Mouse (Mus musculus) MEL (cell line): ENCODE results near the gene Prdm10. TPM values are rescaled to one million over a fixed set of nuclear protein-coding genes. Genes with fewer than 3 reads are reported as not detected.
A peak's percentile ranks its signal among the peaks of the same experiment; 100 is the strongest.

Experiments used
- DNase-seq: peaks from one replicate; pipeline ENCODE4 v3.0.0; 2011; ENCODE audit warnings: low read depth, low spot score
- H3K27ac ChIP-seq: 2 replicates; pipeline ENCODE4 v1.5.1; 2012; ENCODE audit warnings: low read depth, mild to moderate bottlenecking, control low read depth, low read length, moderate library complexity; ENCODE audit not compliant: control insufficient read depth
- H3K27me3 ChIP-seq, 2 experiments: fragments of 150-350 bp in 1 of 2; sonication (generic) in 1 of 2; 2 replicates each; pipeline ENCODE4 v1.6.1; 2012; ENCODE audit warnings: low read length in 2 of 2, mild to moderate bottlenecking in 2 of 2, improper control_type of control experiment in 1 of 2, moderate library complexity in 1 of 2; ENCODE audit not compliant: insufficient read depth in 2 of 2, control insufficient read depth in 1 of 2
- H3K36me3 ChIP-seq, 2 experiments: 2 replicates each; pipeline ENCODE4 v1.6.1; 2012 to 2014; ENCODE audit warnings: low read length in 2 of 2, improper control_type of control experiment in 1 of 2, inconsistent platforms in 1 of 2, mild to moderate bottlenecking in 1 of 2; ENCODE audit not compliant: insufficient read depth in 2 of 2, control insufficient read depth in 1 of 2
- H3K4me1 ChIP-seq, 2 experiments: fragments of 150-350 bp in 1 of 2; sonication (generic) in 1 of 2; 2 replicates each; pipeline ENCODE4 v1.6.1; 2012; ENCODE audit warnings: low read length in 2 of 2, improper control_type of control experiment in 1 of 2, mild to moderate bottlenecking in 1 of 2; ENCODE audit not compliant: insufficient read depth in 2 of 2, control insufficient read depth in 1 of 2
- H3K4me3 ChIP-seq, 2 experiments: fragments of 150-350 bp in 1 of 2; sonication (generic) in 1 of 2; 2 replicates each; pipeline ENCODE4 v1.5.1; 2012; ENCODE audit warnings: low read depth in 2 of 2, low read length in 2 of 2, mild to moderate bottlenecking in 2 of 2, moderate library complexity in 2 of 2, control low read depth in 1 of 2, improper control_type of control experiment in 1 of 2; ENCODE audit not compliant: control insufficient read depth in 1 of 2, insufficient read depth in 1 of 2
- H3K79me2 ChIP-seq: 2 replicates; pipeline ENCODE4 v1.6.1; 2012; ENCODE audit warnings: mild to moderate bottlenecking, low read length, moderate library complexity; ENCODE audit not compliant: control insufficient read depth, poor library complexity, insufficient read depth
- H3K9ac ChIP-seq: 2 replicates; pipeline ENCODE4 v1.6.1; 2012; ENCODE audit warnings: low read depth, mild to moderate bottlenecking, control low read depth, low read length, moderate library complexity; ENCODE audit not compliant: control insufficient read depth, poor library complexity, severe bottlenecking
- H3K9me3 ChIP-seq: fragments of 150-350 bp; sonication (generic); replicated peaks from 2 replicates; pipeline ENCODE4 v1.6.1; 2012; ENCODE audit warnings: mild to moderate bottlenecking, low read length, improper control_type of control experiment, moderate library complexity; ENCODE audit not compliant: insufficient read depth
- BHLHE40 ChIP-seq: IDR thresholded peaks from 2 replicates; pipeline ENCODE4 v1.6.1; 2012; ENCODE audit warnings: low read depth, mild to moderate bottlenecking, inconsistent platforms, low read length, improper control_type of control experiment, borderline replicate concordance
- CHD1 ChIP-seq: IDR thresholded peaks from 2 replicates; pipeline ENCODE4 v1.6.1; 2012; ENCODE audit warnings: low read depth, mild to moderate bottlenecking, inconsistent platforms, low read length, improper control_type of control experiment
- CHD2 ChIP-seq: IDR thresholded peaks from 2 replicates; pipeline ENCODE4 v1.6.1; 2011; ENCODE audit warnings: low read length, improper control_type of control experiment
- CTCF ChIP-seq, 3 experiments: IDR thresholded peaks in 2 of 3; conservative IDR thresholded peaks in 1 of 3; 2 replicates each; pipeline ENCODE4 v1.5.1; 2011 to 2012; ENCODE audit warnings: low read length in 3 of 3, low read depth in 2 of 3, mild to moderate bottlenecking in 2 of 3, improper control_type of control experiment in 1 of 3, inconsistent platforms in 1 of 3, mixed read lengths in 1 of 3, moderate library complexity in 1 of 3; ENCODE audit not compliant: control insufficient read depth in 1 of 3, insufficient read depth in 1 of 3, poor library complexity in 1 of 3, severe bottlenecking in 1 of 3
- E2F4 ChIP-seq: IDR thresholded peaks from 2 replicates; pipeline ENCODE4 v1.6.1; 2011; ENCODE audit warnings: low read depth, low read length, improper control_type of control experiment, borderline replicate concordance
- ELF1 ChIP-seq: IDR thresholded peaks from 2 replicates; pipeline ENCODE4 v1.6.1; 2014; ENCODE audit warnings: low read depth, mild to moderate bottlenecking, inconsistent platforms, low read length, improper control_type of control experiment, moderate library complexity
- EP300 ChIP-seq, 2 experiments: IDR thresholded peaks; 2 replicates each; pipeline ENCODE4 v1.6.1; 2011; ENCODE audit warnings: improper control_type of control experiment in 2 of 2, low read length in 2 of 2, low read depth in 1 of 2, mild to moderate bottlenecking in 1 of 2
- ETS1 ChIP-seq: IDR thresholded peaks from 2 replicates; pipeline ENCODE4 v1.6.1; 2012; ENCODE audit warnings: low read depth, mild to moderate bottlenecking, inconsistent platforms, low read length, improper control_type of control experiment, moderate library complexity
- GABPA ChIP-seq: IDR thresholded peaks from 2 replicates; pipeline ENCODE4 v1.6.1; 2012; ENCODE audit warnings: low read depth, mild to moderate bottlenecking, inconsistent platforms, low read length, improper control_type of control experiment, moderate library complexity
- GATA1 ChIP-seq: IDR thresholded peaks from 2 replicates; pipeline ENCODE4 v1.6.1; 2011; ENCODE audit warnings: low read depth, low read length, improper control_type of control experiment
- HCFC1 ChIP-seq: IDR thresholded peaks from 2 replicates; pipeline ENCODE4 v1.6.1; 2012; ENCODE audit warnings: low read depth, mild to moderate bottlenecking, inconsistent platforms, low read length, improper control_type of control experiment, moderate library complexity
- JUND ChIP-seq: IDR thresholded peaks from 2 replicates; pipeline ENCODE4 v1.6.1; 2011; ENCODE audit warnings: low read depth, mild to moderate bottlenecking, improper control_type of control experiment, low read length
- KAT2A ChIP-seq: conservative IDR thresholded peaks from 2 replicates; pipeline ENCODE4 v1.6.1; 2012; ENCODE audit warnings: low read depth, low read length, improper control_type of control experiment, inconsistent platforms
- MAFK ChIP-seq: IDR thresholded peaks from 2 replicates; pipeline ENCODE4 v1.6.1; 2011; ENCODE audit warnings: low read depth, mild to moderate bottlenecking, low read length, improper control_type of control experiment, borderline replicate concordance
- MAX ChIP-seq: IDR thresholded peaks from 2 replicates; pipeline ENCODE4 v1.6.1; 2011; ENCODE audit warnings: low read length, improper control_type of control experiment
- MAZ ChIP-seq: IDR thresholded peaks from 2 replicates; pipeline ENCODE4 v1.6.1; 2012; ENCODE audit warnings: low read depth, mild to moderate bottlenecking, inconsistent platforms, low read length, improper control_type of control experiment
- MEF2A ChIP-seq: IDR thresholded peaks from 2 replicates; pipeline ENCODE4 v1.6.1; 2014; ENCODE audit warnings: low read depth, mild to moderate bottlenecking, inconsistent platforms, low read length, improper control_type of control experiment; ENCODE audit not compliant: poor library complexity, insufficient replicate concordance, severe bottlenecking; ENCODE audit errors: extremely low read depth
- MXI1 ChIP-seq: IDR thresholded peaks from 2 replicates; pipeline ENCODE4 v1.6.1; 2011; ENCODE audit warnings: mild to moderate bottlenecking, low read depth, low read length, improper control_type of control experiment
- MYB ChIP-seq: IDR thresholded peaks from 2 replicates; pipeline ENCODE4 v1.6.1; 2011; ENCODE audit warnings: mild to moderate bottlenecking, low read depth, low read length, improper control_type of control experiment
- MYC ChIP-seq: IDR thresholded peaks from 2 replicates; pipeline ENCODE4 v1.6.1; 2011; ENCODE audit warnings: low read depth, mild to moderate bottlenecking, low read length, improper control_type of control experiment, moderate library complexity
- NELFE ChIP-seq: IDR thresholded peaks from 2 replicates; pipeline ENCODE4 v1.6.1; 2011; ENCODE audit warnings: low read depth, low read length, improper control_type of control experiment
- NRF1 ChIP-seq: IDR thresholded peaks from 2 replicates; pipeline ENCODE4 v1.6.1; 2014; ENCODE audit warnings: low read depth, mild to moderate bottlenecking, inconsistent platforms, low read length, improper control_type of control experiment, moderate library complexity; ENCODE audit not compliant: poor library complexity, insufficient read depth, severe bottlenecking
- POLR2A ChIP-seq, 2 experiments: IDR thresholded peaks; 2 replicates each; pipeline ENCODE4 v1.6.1; 2011 to 2012; ENCODE audit warnings: low read length in 2 of 2, mild to moderate bottlenecking in 2 of 2, control low read depth in 1 of 2, improper control_type of control experiment in 1 of 2, low read depth in 1 of 2, moderate library complexity in 1 of 2; ENCODE audit not compliant: control insufficient read depth in 1 of 2, insufficient read depth in 1 of 2, poor library complexity in 1 of 2
- POLR2AphosphoS2 ChIP-seq: IDR thresholded peaks from 2 replicates; pipeline ENCODE4 v1.6.1; 2011; ENCODE audit warnings: low read length, improper control_type of control experiment
- POLR2AphosphoS5 ChIP-seq: IDR thresholded peaks from 2 replicates; pipeline ENCODE4 v1.6.1; 2012; ENCODE audit warnings: low read depth, borderline replicate concordance, mild to moderate bottlenecking, inconsistent platforms, low read length, moderate library complexity, mixed read lengths
- RAD21 ChIP-seq: IDR thresholded peaks from 2 replicates; pipeline ENCODE4 v1.6.1; 2011; ENCODE audit warnings: mild to moderate bottlenecking, low read depth, low read length, improper control_type of control experiment
- RCOR1 ChIP-seq: IDR thresholded peaks from 2 replicates; pipeline ENCODE4 v1.6.1; 2012; ENCODE audit warnings: low read depth, mild to moderate bottlenecking, inconsistent platforms, low read length, improper control_type of control experiment
- SIN3A ChIP-seq: IDR thresholded peaks from 2 replicates; pipeline ENCODE4 v1.6.1; 2012; ENCODE audit warnings: low read length, improper control_type of control experiment, inconsistent platforms
- SMC3 ChIP-seq: IDR thresholded peaks from 2 replicates; pipeline ENCODE4 v1.6.1; 2011; ENCODE audit warnings: low read depth, low read length, improper control_type of control experiment
- TAL1 ChIP-seq: IDR thresholded peaks from 2 replicates; pipeline ENCODE4 v1.6.1; 2012; ENCODE audit warnings: mild to moderate bottlenecking, inconsistent platforms, low read length, moderate library complexity, mixed read lengths
- TBP ChIP-seq: IDR thresholded peaks from 2 replicates; pipeline ENCODE4 v1.8.0; 2011; ENCODE audit warnings: low read depth, low read length, improper control_type of control experiment
- TCF12 ChIP-seq: IDR thresholded peaks from 2 replicates; pipeline ENCODE4 v1.6.1; 2014; ENCODE audit warnings: low read depth, mild to moderate bottlenecking, inconsistent platforms, low read length, improper control_type of control experiment, moderate library complexity
- UBTF ChIP-seq: IDR thresholded peaks from 2 replicates; pipeline ENCODE4 v1.6.1; 2012; ENCODE audit warnings: low read depth, mild to moderate bottlenecking, inconsistent platforms, low read length, improper control_type of control experiment, moderate library complexity, borderline replicate concordance; ENCODE audit not compliant: insufficient read depth
- USF1 ChIP-seq: IDR thresholded peaks from 2 replicates; pipeline ENCODE4 v1.6.1; 2014; ENCODE audit warnings: low read depth, mild to moderate bottlenecking, inconsistent platforms, low read length, improper control_type of control experiment, moderate library complexity
- USF2 ChIP-seq, 2 experiments: IDR thresholded peaks; 2 replicates each; pipeline ENCODE4 v1.6.1; 2011 to 2012; ENCODE audit warnings: improper control_type of control experiment in 2 of 2, low read length in 2 of 2, borderline replicate concordance in 1 of 2, inconsistent platforms in 1 of 2, low read depth in 1 of 2, mild to moderate bottlenecking in 1 of 2; ENCODE audit not compliant: insufficient read depth in 1 of 2
- ZC3H11A ChIP-seq: IDR thresholded peaks from 2 replicates; pipeline ENCODE4 v1.6.1; 2012; ENCODE audit warnings: low read depth, mild to moderate bottlenecking, inconsistent platforms, low read length, improper control_type of control experiment
- ZKSCAN1 ChIP-seq: IDR thresholded peaks from 2 replicates; pipeline ENCODE4 v1.6.1; 2012; ENCODE audit warnings: low read depth, mild to moderate bottlenecking, inconsistent platforms, low read length, improper control_type of control experiment, moderate library complexity
- ZNF384 ChIP-seq: IDR thresholded peaks from 2 replicates; pipeline ENCODE4 v1.6.1; 2012; ENCODE audit warnings: low read depth, mild to moderate bottlenecking, inconsistent platforms, low read length, improper control_type of control experiment
- polyA plus RNA-seq, 2 experiments: library from polyadenylated mRNA; stranded (reverse) in 1 of 2; unstranded in 1 of 2; fragments of >175 nt in 1 of 2; fragments of >200 nt in 1 of 2; gene quantifications; 2 replicates each; pipeline versions ENCODE4 v1.2.1 to v1.2.4; 2012; ENCODE audit warnings: low replicate concordance in 2 of 2, low read depth in 1 of 2; ENCODE audit not compliant: insufficient read length in 2 of 2, insufficient read depth in 1 of 2, missing spikeins in 1 of 2
- total RNA-seq: library from RNA; depleted of rRNA; stranded (reverse); fragments of 300-350 nt; gene quantifications from 2 replicates; pipeline ENCODE4 v1.2.3, GENCODE M21; 2012

Prdm10 gene
- total and polyA plus RNA-seq, 3 experiments, result 3.4 to 8.7 TPM; not detected in 1

DNA sequence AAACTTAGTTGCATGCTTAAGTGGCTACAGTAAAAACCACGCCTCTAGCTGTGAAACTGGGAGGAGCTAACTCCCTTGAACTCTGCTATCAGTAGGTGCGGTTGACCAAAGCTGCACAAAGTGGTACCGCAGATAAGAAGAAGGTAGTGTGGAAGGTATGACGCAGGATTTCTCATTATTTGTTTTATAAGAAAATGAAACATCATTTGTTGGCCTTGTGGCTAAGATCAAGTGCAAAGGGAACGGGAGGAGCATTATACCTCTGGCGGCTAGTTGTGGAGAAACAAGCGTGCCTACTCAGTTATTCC, 25.7 kb upstream of the Prdm10 start:
- Histone ChIP-seq H3K4me1 (peaks cover 15 to 25% of the 10 kb centered on the region in 2 experiments), H3K4me3 (peak overlapping the region; percentile 39 to 89), H3K27ac (peak overlapping the region; percentile 99), H3K36me3 (peaks cover 0 to 25% of the 10 kb centered on the region in 2 experiments; a peak in 2 of 4 replicates), H3K79me2 (peaks cover 1% of the 10 kb centered on the region; the same call in 1 of the 2 replicates), H3K27me3 (no peaks in the 10 kb centered on the region), H3K9me3 (no peaks in the 10 kb centered on the region), H3K9ac (peak overlapping the region; percentile 43; the same call in 1 of the 2 replicates)
- peak; percentile 98 for DNase-seq
- TF ChIP-seq CHD1 (no peak), GATA1 (peak; percentile 99), USF1 (no peak), TAL1 (peak; percentile 91), UBTF (no peak), ZKSCAN1 (no peak), EP300 (IDR thresholded peaks at IDR 0.05; ENCODE audit: low read depth in 1 of 2, low read length in 2 of 2) (peak; percentile 94 to 97), POLR2AphosphoS5 (no peak), ZNF384 (no peak), ETS1 (peak; percentile 99), SIN3A (peak; percentile 94), SMC3 (no peak), ZC3H11A (no peak), HCFC1 (peak; percentile 60; the same call in 1 of the 2 replicates), CHD2 (no peak), BHLHE40 (peak; percentile 83), MAX (no peak), JUND (no peak), TBP (peak; percentile 87), POLR2A (IDR thresholded peaks at IDR 0.05; ENCODE audit: control insufficient read depth in 1 of 2, insufficient read depth in 1 of 2, low read depth in 1 of 2, low read length in 2 of 2, poor library complexity in 1 of 2) (no peak; a peak in 1 of 4 replicates), MAZ (no peak), ELF1 (no peak), USF2 (IDR thresholded peaks at IDR 0.05; ENCODE audit: borderline replicate concordance in 1 of 2, insufficient read depth in 1 of 2, low read depth in 1 of 2, low read length in 2 of 2) (no peak), RCOR1 (peak; percentile 97), MYB (peak; percentile 44; the same call in 1 of the 2 replicates), E2F4 (no peak), TCF12 (peak; percentile 94), MYC (peak; percentile 85), MAFK (peak; percentile 92), KAT2A (no peak), NELFE (no peak; the same call in 1 of the 2 replicates), MXI1 (peak; percentile 84), MEF2A (no peak), GABPA (no peak; the same call in 1 of the 2 replicates), RAD21 (no peak), CTCF (IDR thresholded peaks at IDR 0.05 in 2 of 3, conservative IDR thresholded peaks at IDR 0.05 in 1 of 3; ENCODE audit: control insufficient read depth in 1 of 3, insufficient read depth in 1 of 3, low read depth in 2 of 3, low read length in 3 of 3, poor library complexity in 1 of 3, severe bottlenecking in 1 of 3) (no peak), NRF1 (no peak), POLR2AphosphoS2 (no peak)
